Mouse (Mus musculus): Measurements from ENCODE around the gene Ift80. TPM values are rescaled to one million over a fixed set of nuclear protein-coding genes. Genes with fewer than 3 reads are reported as not detected.

Ift80 gene
- 10.4 and 11.3 TPM in 2 replicates for polyA plus RNA-seq (2015; fragmentation: Nextera tagmentation; extraction: Ambion mirVana)

GRCm38 (mm10) chr3:69004437-69005337, at the start of gene Ift80, which contains the start of gene Smc4:
Gene Ift80 (minus strand): TSS chr3:69004570.
Gene Smc4 (plus strand): TSS chr3:69004738.
- no peaks in the 10 kb centered on the region for H3K9me3 ChIP-seq (replicated peaks; ENCODE audit: low read length)
- H3K36me3 ChIP-seq (ENCODE audit: insufficient read depth, low read length), result no peaks in the 10 kb centered on the region
- TF ChIP-seq CTCF (IDR thresholded peaks at IDR 0.05; ENCODE audit: low read depth), result no peak
- H3K27ac ChIP-seq, result peak within 1 kb of the TSS; percentile 96
- peak within 1 kb of the TSS; percentile 68 for H3K4me2 ChIP-seq (ENCODE audit: low read length)
- peak; percentile 94 for ATAC-seq (replicated peaks; ENCODE audit: low FRiP score, low read depth)
- peak within 1 kb of the TSS; percentile 82 for H3K9ac ChIP-seq (ENCODE audit: low read depth, low read length)
- H3K4me1 ChIP-seq (replicated peaks; ENCODE audit: insufficient read depth, low read length), result no peaks in the 10 kb centered on the region
- under 1% methylated on average over 69 of the region's 76 CpGs for WGBS
- peak within 1 kb of the TSS; percentile 100 for H3K4me3 ChIP-seq (replicated peaks; ENCODE audit: low read depth, low read length)
- DNase-seq (ENCODE audit: low spot score), result peak; percentile 99
- H3K27me3 ChIP-seq (ENCODE audit: insufficient read depth, low read length), result no peaks in the 10 kb centered on the region

- Histone ChIP-seq H3K4me1 (replicated peaks; ENCODE audit: insufficient read depth, low read length) (no peaks in the 10 kb centered on the region), H3K4me3 (replicated peaks; ENCODE audit: low read depth, low read length) (no peak overlapping the region), H3K9me3 (replicated peaks; ENCODE audit: low read length) (no peaks in the 10 kb centered on the region), H3K27me3 (ENCODE audit: insufficient read depth, low read length) (no peaks in the 10 kb centered on the region), H3K9ac (ENCODE audit: low read depth, low read length) (no peak overlapping the region), H3K36me3 (ENCODE audit: insufficient read depth, low read length) (no peaks in the 10 kb centered on the region), H3K27ac (no peak overlapping the region), H3K4me2 (ENCODE audit: low read length) (no peak overlapping the region)
- WGBS, result 85% methylated on average over 11 of the region's 11 CpGs
- TF ChIP-seq CTCF (IDR thresholded peaks at IDR 0.05; ENCODE audit: low read depth), result no peak
- no peak for ATAC-seq (replicated peaks; ENCODE audit: low FRiP score, low read depth)
- no peak for DNase-seq (ENCODE audit: low spot score)
These were observed 47.5 kb upstream of the Ift80 start for GRCm38 (mm10) chr3:69051894-69052293.

GRCm38 (mm10) chr3:69049011-69049410, 44.6 kb upstream of the Ift80 start:
- 85% methylated on average over 6 of the region's 6 CpGs for WGBS
- H3K4me2 ChIP-seq (ENCODE audit: low read length), result no peak overlapping the region
- H3K4me3 ChIP-seq (replicated peaks; ENCODE audit: low read depth, low read length), result no peak overlapping the region
- no peak for DNase-seq (ENCODE audit: low spot score)
- H3K27me3 ChIP-seq (ENCODE audit: insufficient read depth, low read length), result no peaks in the 10 kb centered on the region
- H3K27ac ChIP-seq, result no peak overlapping the region
- no peak for TF ChIP-seq CTCF (IDR thresholded peaks at IDR 0.05; ENCODE audit: low read depth)
- H3K9ac ChIP-seq (ENCODE audit: low read depth, low read length), result no peak overlapping the region
- no peak for ATAC-seq (replicated peaks; ENCODE audit: low FRiP score, low read depth)
- H3K4me1 ChIP-seq (replicated peaks; ENCODE audit: insufficient read depth, low read length), result no peaks in the 10 kb centered on the region
- H3K36me3 ChIP-seq (ENCODE audit: insufficient read depth, low read length), result no peaks in the 10 kb centered on the region
- no peaks in the 10 kb centered on the region for H3K9me3 ChIP-seq (replicated peaks; ENCODE audit: low read length)

- WGBS, result 84% methylated on average over 4 of the region's 4 CpGs
- ATAC-seq (replicated peaks; ENCODE audit: low FRiP score, low read depth), result no peak
- no peak for TF ChIP-seq CTCF (IDR thresholded peaks at IDR 0.05; ENCODE audit: low read depth)
- Histone ChIP-seq H3K27ac (no peak overlapping the region), H3K36me3 (ENCODE audit: insufficient read depth, low read length) (no peaks in the 10 kb centered on the region), H3K27me3 (ENCODE audit: insufficient read depth, low read length) (no peaks in the 10 kb centered on the region), H3K4me2 (ENCODE audit: low read length) (no peak overlapping the region), H3K4me3 (replicated peaks; ENCODE audit: low read depth, low read length) (no peak overlapping the region), H3K4me1 (replicated peaks; ENCODE audit: insufficient read depth, low read length) (no peaks in the 10 kb centered on the region), H3K9me3 (replicated peaks; ENCODE audit: low read length) (no peaks in the 10 kb centered on the region), H3K9ac (ENCODE audit: low read depth, low read length) (no peak overlapping the region)
- no peak for DNase-seq (ENCODE audit: low spot score)
These were observed 43.3 kb upstream of the Ift80 start for GRCm38 (mm10) chr3:69047684-69048083.

GRCm38 (mm10) chr3:69046509-69046908, 42.1 kb upstream of the Ift80 start:
- Histone ChIP-seq H3K9ac (ENCODE audit: low read depth, low read length) (no peak overlapping the region), H3K9me3 (replicated peaks; ENCODE audit: low read length) (no peaks in the 10 kb centered on the region), H3K36me3 (ENCODE audit: insufficient read depth, low read length) (no peaks in the 10 kb centered on the region), H3K4me1 (replicated peaks; ENCODE audit: insufficient read depth, low read length) (no peaks in the 10 kb centered on the region), H3K27ac (no peak overlapping the region), H3K27me3 (ENCODE audit: insufficient read depth, low read length) (no peaks in the 10 kb centered on the region), H3K4me3 (replicated peaks; ENCODE audit: low read depth, low read length) (no peak overlapping the region), H3K4me2 (ENCODE audit: low read length) (no peak overlapping the region)
- WGBS, result 66% methylated on average over 4 of the region's 4 CpGs
- DNase-seq (ENCODE audit: low spot score) (no peak), ATAC-seq (replicated peaks; ENCODE audit: low FRiP score, low read depth) (no peak)
- no peak for TF ChIP-seq CTCF (IDR thresholded peaks at IDR 0.05; ENCODE audit: low read depth)

GRCm38 (mm10) chr3:69045750-69046149, 41.4 kb upstream of the Ift80 start:
- no peak for DNase-seq (ENCODE audit: low spot score)
- Histone ChIP-seq H3K9me3 (replicated peaks; ENCODE audit: low read length) (no peaks in the 10 kb centered on the region), H3K4me1 (replicated peaks; ENCODE audit: insufficient read depth, low read length) (no peaks in the 10 kb centered on the region), H3K36me3 (ENCODE audit: insufficient read depth, low read length) (no peaks in the 10 kb centered on the region), H3K27me3 (ENCODE audit: insufficient read depth, low read length) (no peaks in the 10 kb centered on the region), H3K9ac (ENCODE audit: low read depth, low read length) (0 out of 2 replicates have a peak overlapping the region, but pooled peaks have one; percentile 91), H3K4me2 (ENCODE audit: low read length) (peak overlapping the region; percentile 93), H3K27ac (no peak overlapping the region), H3K4me3 (replicated peaks; ENCODE audit: low read depth, low read length) (peak overlapping the region; percentile 95)
- no peak for TF ChIP-seq CTCF (IDR thresholded peaks at IDR 0.05; ENCODE audit: low read depth)
- 18% methylated on average over 13 of the region's 13 CpGs for WGBS
- no peak for ATAC-seq (replicated peaks; ENCODE audit: low FRiP score, low read depth)
